Mouse (Mus musculus) central nervous system, embryonic 14 days (tissue): ENCODE data around the gene Serac1. TPM values are rescaled to one million over a fixed set of nuclear protein-coding genes. Genes with fewer than 3 reads are reported as not detected.

Experiments used
- polyA plus RNA-seq: library from polyadenylated mRNA; depleted of rRNA; stranded (reverse); fragments of >200 nt; gene quantifications from 2 replicates; pipeline ENCODE4 v1.2.3, GENCODE M21; 2012; rRNA removed

Serac1 gene
- polyA plus RNA-seq: 25.1 and 25.2 TPM in 2 replicates

DNA sequence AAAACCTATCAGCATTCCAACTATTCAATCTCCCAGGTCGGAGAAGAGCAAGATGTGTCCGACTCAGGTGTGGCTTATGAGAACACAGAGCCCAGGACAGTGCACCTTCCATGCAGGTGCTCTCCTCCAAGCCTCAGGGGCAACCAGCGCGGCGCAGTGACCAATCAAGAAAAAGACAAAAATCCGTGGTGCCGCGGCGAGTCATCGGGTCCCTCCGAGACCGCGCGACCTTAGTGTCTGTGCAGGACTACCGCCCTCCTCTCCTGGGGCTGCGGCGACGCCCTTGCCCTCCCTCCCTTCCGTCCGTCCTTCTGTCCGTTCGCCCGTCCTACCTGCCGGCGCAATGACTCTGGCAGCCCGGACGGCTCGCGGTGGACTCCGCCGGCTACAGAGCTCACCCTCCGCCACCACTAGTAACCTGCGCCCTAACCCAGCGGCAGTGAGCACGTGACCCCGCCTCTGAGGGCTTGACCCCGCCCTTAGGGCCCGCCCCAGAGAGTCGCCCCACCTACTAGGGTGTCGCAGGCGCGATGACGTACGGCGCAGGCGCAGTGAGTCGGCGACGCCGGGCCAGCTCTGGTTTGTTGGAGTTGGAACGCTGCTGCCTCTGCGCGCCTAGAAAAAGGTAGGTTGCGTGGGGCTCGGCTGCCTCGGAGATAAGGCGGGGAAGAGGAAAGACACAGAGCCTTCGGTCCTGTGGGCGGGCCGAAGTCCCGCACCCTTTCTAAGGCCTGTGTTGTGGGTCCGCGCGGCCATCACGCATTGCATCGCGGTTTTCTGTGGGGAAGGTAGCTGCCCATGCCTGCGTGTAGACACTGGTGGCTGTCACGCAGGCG, at the start of gene Serac1, which contains the start of gene Gtf2h5:
TSS of gene Serac1 (minus strand) at position 455 of the 836 bp plus-strand sequence.
TSS of gene Gtf2h5 (plus strand) at position 500 of the 836 bp plus-strand sequence.

DNA sequence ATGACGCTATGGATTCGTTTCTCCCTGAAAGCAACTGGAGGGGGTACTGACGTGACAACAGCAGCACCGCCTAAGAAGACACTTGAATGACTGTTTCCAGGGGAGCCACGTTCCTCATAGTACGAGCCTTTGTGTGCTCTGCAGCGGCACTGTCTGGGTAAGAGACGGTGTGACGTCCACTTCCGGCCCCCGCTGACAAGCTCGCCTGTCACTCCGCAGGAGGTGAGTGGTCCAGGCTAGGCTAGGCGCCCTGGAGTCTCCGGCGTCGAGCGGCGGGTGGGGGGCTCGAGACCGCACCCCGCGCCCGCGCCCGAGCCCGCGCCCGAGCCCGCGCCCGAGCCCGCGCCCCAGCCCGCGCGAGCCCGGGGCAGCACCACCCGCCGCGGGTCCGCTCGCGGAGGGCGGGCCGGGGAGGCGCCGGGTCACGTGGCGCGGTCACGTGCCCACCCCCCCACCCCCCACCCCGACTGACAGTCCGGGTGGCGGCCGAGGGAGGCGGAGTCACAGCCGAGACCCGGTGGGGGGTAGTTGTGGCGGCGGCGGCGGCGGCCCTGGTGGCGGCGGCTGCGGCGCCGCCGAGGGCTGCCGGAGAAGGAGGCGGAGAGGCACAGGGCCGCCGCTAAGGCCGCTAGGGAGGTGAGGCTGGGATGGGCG, 26.9 kb upstream of the Serac1 start, which contains the start of gene Tulp4:
TSS of gene Tulp4 (plus strand) at position 77 of the 654 bp plus-strand sequence.

Other genes starting within 250 kb of the Serac1 start
- gene Snx9, start 238.4 kb downstream of the Serac1 start, polyA plus RNA-seq: 11.0 and 16.0 TPM in 2 replicates
- gene Synj2, start 138.5 kb downstream of the Serac1 start, polyA plus RNA-seq: 0.97 and 1.9 TPM in 2 replicates
- 106 and 111 TPM in 2 replicates for gene Gtf2h5, start within 50 bp of the Serac1 start, polyA plus RNA-seq
- 134 and 143 TPM in 2 replicates for gene Tulp4, start 26.7 kb upstream of the Serac1 start, polyA plus RNA-seq
- 30.7 and 32.9 TPM in 2 replicates for gene Tmem181a, start 177.1 kb upstream of the Serac1 start, polyA plus RNA-seq
- 51.3 and 59.3 TPM in 2 replicates for gene Dynlt1a, start 237.8 kb upstream of the Serac1 start, polyA plus RNA-seq